Mouse (Mus musculus) hindbrain, embryonic 13.5 days (tissue): ENCODE results near the gene Crp. TPM values are rescaled to one million over a fixed set of nuclear protein-coding genes. Genes with fewer than 3 reads are reported as not detected.

Source experiments
- ATAC-seq: fragments of 200-750 bp; cut with Nextera tagmentation; 2 replicates; pipeline ENCODE4 v1.8.0; 2017; ENCODE audit warnings: moderate TSS enrichment; ENCODE audit not compliant: low FRiP score
- H3K27ac ChIP-seq: fragments of 300-500 bp; sonication (generic); 2 replicates; pipeline ENCODE4 v1.5.1; 2015; ENCODE audit warnings: inconsistent platforms, mild to moderate bottlenecking, moderate library complexity
- H3K27me3 ChIP-seq: fragments of 300-500 bp; sonication (generic); 2 replicates; pipeline ENCODE4 v1.6.1; 2015; ENCODE audit warnings: mild to moderate bottlenecking, inconsistent platforms
- H3K36me3 ChIP-seq: fragments of 300-500 bp; sonication (generic); 2 replicates; pipeline ENCODE4 v1.6.1; 2015; ENCODE audit warnings: mild to moderate bottlenecking, inconsistent platforms
- H3K4me1 ChIP-seq: fragments of 300-500 bp; sonication (generic); replicated peaks from 2 replicates; pipeline ENCODE4 v1.6.1; 2015; ENCODE audit warnings: inconsistent platforms
- H3K4me2 ChIP-seq: fragments of 300-500 bp; sonication (generic); 2 replicates; pipeline ENCODE4 v1.6.1; 2015; ENCODE audit warnings: inconsistent platforms, mild to moderate bottlenecking, moderate library complexity
- H3K4me3 ChIP-seq: fragments of 300-500 bp; sonication (generic); 2 replicates; pipeline ENCODE4 v1.5.1; 2015; ENCODE audit warnings: mild to moderate bottlenecking, inconsistent platforms
- H3K9ac ChIP-seq: fragments of 300-500 bp; sonication (generic); 2 replicates; pipeline ENCODE4 v1.6.1; 2015; ENCODE audit warnings: mild to moderate bottlenecking, inconsistent platforms
- H3K9me3 ChIP-seq: fragments of 300-500 bp; sonication (generic); 2 replicates; pipeline ENCODE4 v1.6.1; 2016; ENCODE audit warnings: inconsistent platforms
- WGBS: fragments of 180-500 bp; shearing (Covaris S2); methylation state at CpG from one replicate; pipeline ENCODE4 v1.1.7; 2015; 5-methylcytosine and 5-hydroxymethylcytosine counted together
- polyA plus RNA-seq: library from polyadenylated mRNA; unstranded; fragments of >200 nt; fragmentation: Nextera tagmentation; extraction: Ambion mirVana; gene quantifications from 2 replicates; pipeline ENCODE4 v1.2.1, GENCODE M21; 2015

Gene Crp
- polyA plus RNA-seq, result 0.09 and 0.18 TPM in 2 replicates

DNA sequence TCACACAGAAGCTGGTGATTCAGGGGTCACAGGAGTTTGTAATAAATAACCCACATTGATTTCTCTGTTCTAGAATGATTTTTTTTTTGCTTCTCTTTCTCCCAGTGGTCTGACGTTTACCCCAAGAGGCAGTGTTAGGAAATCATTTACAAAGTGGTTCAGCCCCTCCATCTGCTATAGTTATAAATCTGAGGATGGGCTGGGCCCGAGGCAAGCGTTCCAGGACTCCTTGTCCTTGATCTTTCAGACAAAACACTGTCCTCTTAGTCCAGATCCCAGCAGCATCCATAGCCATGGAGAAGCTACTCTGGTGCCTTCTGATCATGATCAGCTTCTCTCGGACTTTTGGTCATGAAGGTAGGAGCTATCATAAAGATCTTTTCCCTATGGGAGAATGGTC lies at the start of gene Crp:
TSS of gene Crp (plus strand) at position 212 of the 400 bp plus-strand sequence.
- H3K36me3 ChIP-seq, result no peaks in the 10 kb centered on the region
- H3K9ac ChIP-seq, result no peak within 1 kb of the TSS
- H3K4me1 ChIP-seq, result no peaks in the 10 kb centered on the region
- no peak within 1 kb of the TSS for H3K4me3 ChIP-seq
- no peaks in the 10 kb centered on the region for H3K27me3 ChIP-seq
- H3K4me2 ChIP-seq, result no peak within 1 kb of the TSS
- 77% methylated on average over 4 of the region's 4 CpGs for WGBS
- no peak within 1 kb of the TSS for H3K27ac ChIP-seq
- no peak for ATAC-seq
- no peaks in the 10 kb centered on the region for H3K9me3 ChIP-seq

DNA sequence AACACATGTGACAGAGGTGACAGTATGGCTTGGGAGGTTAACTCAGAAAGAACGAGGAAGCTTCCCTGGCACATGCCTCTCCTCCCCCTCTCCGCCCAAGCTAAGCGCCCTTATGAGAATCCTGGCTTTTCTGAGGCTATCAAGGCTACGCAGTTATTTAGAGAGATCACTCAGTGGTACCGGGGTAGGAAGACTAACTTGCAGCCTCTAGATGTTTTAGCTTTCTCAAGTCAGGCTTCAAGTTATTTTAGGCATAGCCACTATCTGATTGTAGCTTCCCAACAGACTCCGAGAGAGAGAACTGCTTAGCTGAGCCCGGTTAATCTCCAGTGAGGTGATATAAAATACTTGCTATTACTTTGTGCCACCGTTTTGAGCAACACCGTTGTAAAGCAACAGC lies 48.5 kb upstream of the Crp start:
- no peak for ATAC-seq
- no peak overlapping the region for H3K9ac ChIP-seq
- H3K4me2 ChIP-seq, result no peak overlapping the region
- H3K4me1 ChIP-seq, result no peaks in the 10 kb centered on the region
- H3K4me3 ChIP-seq, result no peak overlapping the region
- no peaks in the 10 kb centered on the region for H3K27me3 ChIP-seq
- H3K36me3 ChIP-seq, result no peaks in the 10 kb centered on the region
- H3K27ac ChIP-seq, result no peak overlapping the region
- WGBS, result 91% methylated on average over 9 of the region's 9 CpGs
- H3K9me3 ChIP-seq, result no peaks in the 10 kb centered on the region

DNA sequence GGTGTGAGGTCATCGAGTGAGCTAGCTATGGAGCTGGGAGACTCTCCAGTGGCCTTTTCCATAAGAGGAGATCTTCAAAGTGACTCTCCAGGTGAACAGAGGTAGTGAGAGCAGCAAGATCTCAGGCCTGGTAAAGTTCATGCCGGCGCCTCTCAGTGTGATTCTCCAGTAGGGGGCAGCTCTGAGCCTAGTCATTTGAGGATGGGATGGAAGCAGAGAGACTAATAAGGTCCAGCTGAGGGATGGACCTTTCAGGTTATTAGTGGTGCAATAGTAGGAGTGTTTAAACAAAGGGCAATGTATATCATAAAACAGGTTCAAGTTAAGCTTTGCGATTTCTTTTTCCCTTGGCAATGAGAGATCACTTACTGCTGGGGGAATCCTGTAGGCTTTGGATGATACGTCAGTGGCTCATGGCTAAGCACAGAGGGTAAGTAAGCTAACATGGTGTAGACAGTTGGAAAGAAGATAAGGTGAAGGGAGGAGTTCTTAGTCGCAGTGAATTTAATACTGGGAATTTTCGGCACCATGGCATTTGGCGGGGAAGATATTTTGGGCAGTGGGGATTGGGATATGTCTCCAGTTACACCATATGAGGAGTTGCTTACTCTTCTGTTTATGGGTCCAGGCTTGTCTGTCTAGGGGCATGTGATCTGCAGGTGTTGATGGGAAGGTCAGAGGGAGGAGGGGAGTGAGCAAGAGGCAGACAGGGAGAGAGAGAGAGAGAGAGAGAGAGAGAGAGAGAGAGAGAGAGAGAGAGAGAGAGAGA lies 47.2 kb upstream of the Crp start:
- Histone ChIP-seq H3K36me3 (no peaks in the 10 kb centered on the region), H3K4me1 (no peaks in the 10 kb centered on the region), H3K9ac (no peak overlapping the region), H3K9me3 (no peaks in the 10 kb centered on the region), H3K27ac (no peak overlapping the region), H3K27me3 (no peaks in the 10 kb centered on the region), H3K4me3 (no peak overlapping the region), H3K4me2 (no peak overlapping the region)
- WGBS, result 64% methylated on average over 8 of the region's 8 CpGs
- ATAC-seq, result no peak

DNA sequence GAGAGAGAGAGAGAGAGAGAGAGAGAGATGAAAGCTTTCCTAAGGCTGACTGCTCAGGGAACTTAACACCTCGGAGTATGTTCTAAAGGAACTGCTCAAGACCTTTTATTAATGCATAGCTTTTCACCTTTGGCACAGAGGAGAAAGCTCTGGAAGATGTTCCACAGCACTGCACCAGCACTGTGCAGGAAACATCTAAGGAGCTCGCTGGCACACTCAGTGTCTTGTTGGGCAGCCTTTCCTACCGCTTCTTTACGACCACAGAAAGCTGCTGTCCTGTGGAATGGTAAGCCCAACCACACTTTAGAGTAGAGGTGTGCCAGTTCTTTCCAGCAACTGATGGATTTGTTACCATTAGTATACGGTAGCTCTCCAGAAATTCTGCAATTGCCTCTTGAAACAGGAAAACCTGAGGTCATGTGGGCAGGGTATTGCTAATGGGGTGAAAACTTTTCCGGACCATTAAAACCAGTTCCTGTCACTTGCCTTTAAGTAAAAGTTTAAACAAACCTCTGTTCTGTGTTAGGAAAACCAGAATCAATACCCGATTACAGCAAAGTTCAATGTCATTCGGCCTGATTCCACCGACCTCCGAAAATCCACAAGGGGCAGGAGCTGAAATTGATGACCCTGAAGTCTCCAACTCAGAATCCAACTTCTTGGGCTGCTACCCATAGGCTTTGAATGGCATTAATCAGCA lies 46.4 kb upstream of the Crp start:
- no peaks in the 10 kb centered on the region for H3K36me3 ChIP-seq
- no peaks in the 10 kb centered on the region for H3K9me3 ChIP-seq
- WGBS, result 87% methylated on average over 10 of the region's 10 CpGs
- no peak for ATAC-seq
- H3K27me3 ChIP-seq, result no peaks in the 10 kb centered on the region
- H3K9ac ChIP-seq, result no peak overlapping the region
- H3K4me2 ChIP-seq, result no peak overlapping the region
- H3K27ac ChIP-seq, result no peak overlapping the region
- no peak overlapping the region for H3K4me3 ChIP-seq
- no peaks in the 10 kb centered on the region for H3K4me1 ChIP-seq

DNA sequence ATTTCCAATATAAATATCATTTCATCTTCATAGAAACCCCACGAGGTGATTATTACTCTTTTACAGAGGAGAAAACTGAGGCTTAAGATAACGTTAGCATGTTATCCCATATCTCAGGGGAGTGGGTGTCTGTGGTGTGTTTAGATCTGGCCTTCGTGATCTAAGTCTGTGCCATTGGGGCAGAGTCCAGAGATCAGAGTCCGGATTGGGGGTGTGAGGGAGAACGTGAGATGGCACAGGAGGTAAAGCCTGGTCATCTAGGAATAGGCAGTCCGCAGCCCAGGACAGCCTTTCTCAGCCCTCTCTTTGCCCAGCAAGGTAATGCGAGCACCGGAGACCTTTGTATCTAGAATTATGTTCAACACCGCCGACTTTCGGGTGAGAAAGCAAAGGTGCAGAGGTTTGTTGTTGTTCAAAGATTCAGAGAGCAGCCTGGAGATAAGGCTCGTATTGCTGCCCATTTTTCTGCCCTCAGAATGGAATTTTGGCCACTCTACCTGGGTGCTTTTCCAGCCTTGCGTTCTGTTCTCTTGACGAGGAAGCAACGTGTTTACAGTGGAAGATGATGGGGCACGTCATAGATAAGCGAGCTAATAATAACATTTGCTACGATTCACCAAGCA lies 45.7 kb upstream of the Crp start:
- Histone ChIP-seq H3K27me3 (no peaks in the 10 kb centered on the region), H3K27ac (no peak overlapping the region), H3K4me3 (no peak overlapping the region), H3K9ac (no peak overlapping the region), H3K36me3 (no peaks in the 10 kb centered on the region), H3K4me1 (no peaks in the 10 kb centered on the region), H3K9me3 (no peaks in the 10 kb centered on the region), H3K4me2 (no peak overlapping the region)
- ATAC-seq, result no peak
- WGBS, result 88% methylated on average over 18 of the region's 18 CpGs

DNA sequence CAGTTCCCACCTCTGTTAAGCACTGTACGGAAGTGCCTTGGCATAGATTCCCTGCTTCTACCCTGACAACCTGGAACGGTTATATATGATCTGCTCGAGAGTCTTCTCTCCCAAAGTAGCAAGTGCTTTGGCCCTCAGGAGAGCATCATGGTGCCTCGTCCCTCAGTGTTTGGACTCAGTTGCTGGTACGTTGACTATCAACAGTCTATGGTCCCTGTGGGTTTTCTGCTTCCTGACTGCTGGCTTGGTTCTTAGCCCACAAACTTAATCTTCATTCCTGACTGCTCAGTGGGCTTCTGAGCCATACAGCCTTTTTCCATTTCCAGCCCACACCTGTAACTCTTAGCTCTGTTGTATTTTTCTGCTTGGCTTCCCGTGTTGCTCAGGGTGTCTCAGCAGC lies 44.0 kb upstream of the Crp start:
- WGBS, result 81% methylated on average over 6 of the region's 6 CpGs
- Histone ChIP-seq H3K27ac (no peak overlapping the region), H3K4me1 (no peaks in the 10 kb centered on the region), H3K27me3 (no peaks in the 10 kb centered on the region), H3K4me3 (no peak overlapping the region), H3K4me2 (no peak overlapping the region), H3K9ac (no peak overlapping the region), H3K9me3 (no peaks in the 10 kb centered on the region), H3K36me3 (no peaks in the 10 kb centered on the region)
- ATAC-seq, result no peak

DNA sequence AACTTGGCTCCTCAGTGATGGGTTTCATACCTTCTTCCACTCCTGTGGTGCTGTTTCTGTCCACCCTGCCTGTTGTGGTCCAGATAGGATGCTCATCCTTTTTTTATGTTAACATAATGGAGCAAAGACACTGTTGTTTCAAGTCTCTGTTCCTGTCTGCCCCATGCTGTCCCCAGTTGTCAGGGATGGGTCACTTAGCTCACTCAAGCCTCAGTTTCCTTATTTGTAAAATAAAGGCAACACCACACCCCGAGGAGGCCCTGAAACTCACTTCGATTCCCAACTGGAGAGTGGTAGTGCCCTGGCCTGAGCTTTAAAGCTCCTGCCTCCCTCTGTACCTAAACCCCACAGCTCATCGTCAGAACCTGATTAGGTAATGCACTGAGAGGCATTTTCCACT lies 40.6 kb upstream of the Crp start:
- Histone ChIP-seq H3K4me1 (no peaks in the 10 kb centered on the region), H3K27me3 (no peaks in the 10 kb centered on the region), H3K9me3 (no peaks in the 10 kb centered on the region), H3K36me3 (no peaks in the 10 kb centered on the region), H3K27ac (no peak overlapping the region), H3K4me3 (no peak overlapping the region), H3K4me2 (no peak overlapping the region), H3K9ac (no peak overlapping the region)
- ATAC-seq, result no peak
- 52% methylated on average over 3 of the region's 3 CpGs for WGBS

DNA sequence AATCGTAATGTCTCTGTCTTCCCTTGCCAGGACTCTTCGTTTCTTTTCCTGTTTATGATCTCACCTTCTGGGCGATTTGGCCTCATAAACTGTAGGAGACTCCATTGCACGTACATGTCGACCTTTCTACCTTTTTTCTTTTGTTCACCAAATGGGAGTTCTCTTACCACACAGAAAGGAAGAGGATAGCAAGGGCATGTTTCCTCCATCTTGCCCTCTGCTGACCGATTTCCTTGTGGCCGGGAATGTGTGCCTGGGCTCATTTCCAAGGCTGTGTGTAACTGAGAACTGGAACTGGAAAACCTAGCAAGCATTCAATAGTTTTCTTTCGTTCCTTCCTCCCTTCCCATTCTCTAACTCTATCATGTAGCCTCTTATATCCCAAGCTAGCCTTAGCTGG lies 38.2 kb upstream of the Crp start:
- 86% methylated on average over 8 of the region's 8 CpGs for WGBS

DNA sequence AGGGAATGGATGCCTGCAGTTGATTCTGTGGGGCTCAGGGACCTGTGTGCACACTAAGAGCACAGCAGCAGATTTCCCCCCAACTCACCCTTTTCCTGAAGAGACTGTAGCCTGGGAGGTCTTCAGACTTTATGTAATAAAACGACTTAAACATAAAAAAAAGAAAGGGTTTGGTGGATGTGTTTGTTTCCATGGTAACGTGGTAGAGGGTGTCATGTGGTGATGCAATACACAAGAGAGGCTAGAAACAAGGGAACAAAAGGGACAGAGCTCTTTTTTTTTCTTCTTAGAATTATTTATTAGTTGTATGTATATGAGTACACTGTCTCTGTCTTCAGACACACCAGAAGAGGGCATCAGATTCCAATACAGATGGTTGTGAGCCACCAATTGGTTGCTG lies 32.4 kb upstream of the Crp start:
- no peak for ATAC-seq
- no peaks in the 10 kb centered on the region for H3K9me3 ChIP-seq
- 63% methylated on average over 2 of the region's 2 CpGs for WGBS
- H3K27ac ChIP-seq, result no peak overlapping the region
- peaks cover 5% of the 10 kb centered on the region for H3K4me1 ChIP-seq
- H3K9ac ChIP-seq, result no peak overlapping the region
- no peaks in the 10 kb centered on the region for H3K36me3 ChIP-seq
- H3K4me2 ChIP-seq, result no peak overlapping the region
- H3K27me3 ChIP-seq, result no peaks in the 10 kb centered on the region
- no peak overlapping the region for H3K4me3 ChIP-seq

More for the DNA sequence above, 38.2 kb upstream of the Crp start:
- Histone ChIP-seq H3K27me3 (no peaks in the 10 kb centered on the region), H3K9ac (no peak overlapping the region), H3K27ac (no peak overlapping the region), H3K4me3 (no peak overlapping the region), H3K4me1 (no peaks in the 10 kb centered on the region), H3K4me2 (no peak overlapping the region), H3K36me3 (no peaks in the 10 kb centered on the region), H3K9me3 (no peaks in the 10 kb centered on the region)
- ATAC-seq, result no peak

DNA sequence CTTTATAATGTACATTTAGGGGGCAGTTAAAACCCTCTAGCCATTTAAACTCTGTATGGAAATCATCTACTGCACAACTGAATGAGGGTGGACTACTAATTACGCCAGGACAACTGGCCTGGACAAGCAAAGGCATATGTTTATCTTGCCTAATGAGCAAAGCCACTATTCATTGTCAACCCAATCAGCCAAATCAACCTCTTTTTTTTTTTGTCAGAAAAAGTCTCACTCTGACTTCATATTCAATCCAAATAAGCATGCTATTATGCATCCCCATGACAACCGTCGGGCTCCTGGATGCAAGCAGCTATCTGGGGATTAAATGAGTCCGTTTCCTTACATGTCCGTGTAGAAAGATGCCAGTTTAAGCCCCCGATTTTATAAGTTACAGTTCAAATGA lies 30.3 kb upstream of the Crp start:
- WGBS, result 34% methylated on average over 6 of the region's 6 CpGs
- H3K36me3 ChIP-seq, result no peaks in the 10 kb centered on the region
- H3K9me3 ChIP-seq, result no peaks in the 10 kb centered on the region
- no peaks in the 10 kb centered on the region for H3K27me3 ChIP-seq
- H3K4me1 ChIP-seq, result peaks cover 5% of the 10 kb centered on the region
- H3K9ac ChIP-seq, result no peak overlapping the region
- no peak for ATAC-seq
- H3K27ac ChIP-seq, result no peak overlapping the region
- no peak overlapping the region for H3K4me2 ChIP-seq
- no peak overlapping the region for H3K4me3 ChIP-seq

DNA sequence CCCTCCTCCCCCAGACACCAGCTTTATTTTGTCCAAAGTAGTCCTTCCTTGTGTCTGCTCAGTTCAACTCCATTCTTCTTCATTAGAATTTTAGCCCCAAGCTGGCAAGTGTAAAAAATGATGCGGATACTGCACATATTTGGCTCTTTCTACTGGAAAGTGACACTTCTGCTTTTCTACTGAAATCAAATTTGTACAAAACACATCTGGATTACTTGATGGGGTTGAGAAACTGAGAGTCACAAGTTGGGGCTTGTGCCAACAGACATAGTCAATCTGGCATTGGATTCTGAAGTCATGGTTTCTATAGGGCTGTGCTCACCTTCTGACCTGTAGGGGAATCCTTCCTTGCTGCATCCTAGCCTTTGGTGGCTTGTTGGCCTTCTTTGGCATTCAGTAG lies 27.1 kb upstream of the Crp start:
- WGBS, result 90% methylated on average over 1 of the region's 1 CpGs
- Histone ChIP-seq H3K9me3 (no peaks in the 10 kb centered on the region), H3K36me3 (no peaks in the 10 kb centered on the region), H3K4me3 (no peak overlapping the region), H3K9ac (no peak overlapping the region), H3K4me2 (no peak overlapping the region), H3K4me1 (peaks cover 5% of the 10 kb centered on the region), H3K27me3 (no peaks in the 10 kb centered on the region), H3K27ac (no peak overlapping the region)
- ATAC-seq, result no peak

DNA sequence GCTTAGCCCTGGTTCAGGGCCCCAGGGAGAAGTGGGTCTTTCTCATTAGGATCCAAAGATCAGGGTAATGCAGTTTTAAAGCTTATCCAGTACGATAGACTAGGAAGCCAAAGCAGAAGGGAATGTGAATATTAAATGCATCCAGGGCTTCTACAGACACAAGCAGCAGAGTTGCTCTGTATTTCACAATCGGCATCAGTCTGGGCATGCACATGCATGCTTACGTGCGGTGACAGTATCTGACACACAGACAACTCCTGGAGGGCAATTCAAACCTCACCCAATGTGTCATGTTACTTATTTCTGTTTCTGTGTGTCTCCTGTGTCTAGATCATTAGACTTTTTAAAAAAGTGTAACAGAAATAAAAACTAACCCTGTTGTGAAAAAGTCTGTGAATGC lies 17.1 kb upstream of the Crp start:
- H3K4me2 ChIP-seq, result no peak overlapping the region
- H3K9me3 ChIP-seq, result peaks cover 6% of the 10 kb centered on the region; the same call in 1 of the 2 replicates
- H3K4me3 ChIP-seq, result no peak overlapping the region
- H3K36me3 ChIP-seq, result no peaks in the 10 kb centered on the region
- no peak for ATAC-seq
- H3K27me3 ChIP-seq, result no peaks in the 10 kb centered on the region
- H3K9ac ChIP-seq, result no peak overlapping the region
- H3K27ac ChIP-seq, result no peak overlapping the region
- no peaks in the 10 kb centered on the region for H3K4me1 ChIP-seq
- 86% methylated on average over 4 of the region's 4 CpGs for WGBS
